Mouse (Mus musculus): ENCODE measurements around the gene Tcf7.

Tcf7 gene

GRCm38 (mm10) chr11:52282420-52282773 is 417 bp downstream of the Tcf7 start:
- DNase-seq: no peak

GRCm38 (mm10) chr11:52281568-52282328 is 1.1 kb downstream of the Tcf7 start:
- DNase-seq: no peak

GRCm38 (mm10) chr11:52280566-52281455 is 2.0 kb downstream of the Tcf7 start:
- DNase-seq: no peak

- DNase-seq: no peak
Measured at GRCm38 (mm10) chr11:52279611-52280145, 3.1 kb downstream of the Tcf7 start.

GRCm38 (mm10) chr11:52278991-52279390 is 3.8 kb downstream of the Tcf7 start:
- DNase-seq: no peak

GRCm38 (mm10) chr11:52278164-52278563 is 4.7 kb downstream of the Tcf7 start:
- no peak for DNase-seq

- no peak for DNase-seq
Measured at GRCm38 (mm10) chr11:52277433-52278150, 5.2 kb downstream of the Tcf7 start.

GRCm38 (mm10) chr11:52276961-52277391 is 5.8 kb downstream of the Tcf7 start:
- DNase-seq: no peak

- DNase-seq: no peak
Measured at GRCm38 (mm10) chr11:52275774-52276555, 6.8 kb downstream of the Tcf7 start.

- DNase-seq: no peak
Measured at GRCm38 (mm10) chr11:52275366-52275765, 7.4 kb downstream of the Tcf7 start.

GRCm38 (mm10) chr11:52274456-52275112 is 8.2 kb downstream of the Tcf7 start:
- DNase-seq: no peak

- no peak for DNase-seq
Measured at GRCm38 (mm10) chr11:52273942-52274330, 8.9 kb downstream of the Tcf7 start.

- DNase-seq: no peak
Measured at GRCm38 (mm10) chr11:52273183-52273941, 9.5 kb downstream of the Tcf7 start.

- no peak for DNase-seq
Measured at GRCm38 (mm10) chr11:52272619-52273018, 10.2 kb downstream of the Tcf7 start.

- no peak for DNase-seq
Measured at GRCm38 (mm10) chr11:52271765-52272495, 10.9 kb downstream of the Tcf7 start.

- DNase-seq: no peak
Measured at GRCm38 (mm10) chr11:52269841-52270240, 13.0 kb downstream of the Tcf7 start.

GRCm38 (mm10) chr11:52268104-52268835 is 14.5 kb downstream of the Tcf7 start:
- no peak for DNase-seq

GRCm38 (mm10) chr11:52267271-52267670 is 15.5 kb downstream of the Tcf7 start:
- no peak for DNase-seq

GRCm38 (mm10) chr11:52265616-52266307 is 17.1 kb downstream of the Tcf7 start:
- no peak for DNase-seq
